Mouse (Mus musculus): ENCODE data around the gene Eid3. TPM values are rescaled to one million over a fixed set of nuclear protein-coding genes. Genes with fewer than 3 reads are reported as not detected.

The Eid3 gene
- total and polyA plus RNA-seq, 3 experiments: 0.07 to 3.0 (median 0.97) TPM

DNA sequence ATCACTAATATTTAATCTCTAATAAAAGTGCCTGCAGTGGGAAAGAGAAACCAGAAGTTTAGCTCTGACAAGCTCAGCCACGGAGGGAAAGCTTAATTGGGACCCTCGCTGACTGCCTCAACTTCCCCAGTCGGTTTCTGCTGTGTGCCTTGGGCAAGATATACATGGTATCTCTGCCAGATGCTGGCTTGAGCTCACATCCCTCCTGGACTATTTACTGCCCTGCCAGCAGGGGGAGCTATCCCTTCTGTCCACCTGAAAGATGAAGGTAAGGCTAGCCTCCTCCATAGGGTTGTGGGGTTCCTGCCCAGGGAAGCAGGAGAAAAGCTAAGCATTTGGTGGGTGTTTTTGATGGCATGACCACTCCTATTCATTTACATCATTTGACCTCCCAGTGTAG lies 43.8 kb downstream of the Eid3 start:
- DNase-seq: peak; percentile 45

DNA sequence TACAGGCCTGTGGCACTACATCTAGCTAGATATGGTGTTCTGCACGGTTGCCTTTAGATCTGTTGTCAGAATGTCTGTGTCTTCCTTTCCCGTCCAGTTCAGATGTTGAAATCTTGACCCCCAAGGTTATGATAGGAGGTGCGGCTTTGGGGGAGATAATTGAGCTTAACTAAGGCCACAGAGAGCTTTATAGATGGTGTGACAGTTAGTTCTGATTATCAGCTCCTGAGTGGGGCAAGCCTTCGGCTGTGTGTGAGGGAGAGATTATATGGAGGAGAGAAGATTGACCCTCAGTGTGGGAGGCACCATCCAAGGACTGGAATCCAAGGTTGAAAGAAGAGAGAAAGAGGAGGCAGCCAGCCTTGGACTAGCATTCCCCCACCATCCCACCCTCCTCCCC lies 46.8 kb downstream of the Eid3 start:
- no peak for DNase-seq

DNA sequence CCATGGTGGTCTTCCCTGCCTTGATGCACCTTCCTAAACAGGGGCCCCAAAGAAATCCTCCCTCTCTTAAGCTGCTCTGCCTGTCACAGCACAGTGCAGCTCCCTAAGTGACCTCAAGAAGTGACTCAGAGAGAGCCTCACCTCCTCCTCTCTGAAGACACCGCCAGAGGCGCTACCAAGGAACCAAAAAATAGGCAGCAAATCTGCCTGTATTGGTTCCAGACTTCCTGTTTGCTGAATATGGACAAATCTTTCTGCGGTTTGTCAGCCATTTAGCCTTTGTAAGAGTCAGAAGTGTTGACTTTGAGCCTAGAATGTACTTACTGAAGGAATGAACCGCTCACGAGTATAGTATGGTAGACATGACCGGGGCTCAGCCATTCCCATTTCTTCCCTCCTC lies 47.3 kb downstream of the Eid3 start:
- no peak for DNase-seq

Other genes starting within 250 kb of the Eid3 start
- 10 to 100 TPM; 19.8 to 31.3 TPM for gene 1190007I07Rik, start 243.4 kb upstream of the Eid3 start, total RNA-seq (2021)
- 70.7 and 83.9 TPM in 2 replicates for gene 1190007I07Rik, start 243.4 kb upstream of the Eid3 start, polyA plus RNA-seq (2012; rRNA removed)
- 10 to 100 TPM; 20.8 to 25.1 TPM for gene Tdg, start 236.8 kb upstream of the Eid3 start, total RNA-seq (2021)
- 7.0 and 11.6 TPM in 2 replicates for gene Tdg, start 236.8 kb upstream of the Eid3 start, polyA plus RNA-seq (2012; rRNA removed)
- 1 to 10 TPM; 1.4 to 3.1 TPM for gene Glt8d2, start 176.0 kb upstream of the Eid3 start, total RNA-seq (2021)
- 0.32 and 0.76 TPM in 2 replicates for gene Glt8d2, start 176.0 kb upstream of the Eid3 start, polyA plus RNA-seq (2012; rRNA removed)
- 10 to 100 TPM; 27.8 to 30.4 TPM for gene Hcfc2, start 170.5 kb upstream of the Eid3 start, total RNA-seq (2021)
- gene Hcfc2, start 170.5 kb upstream of the Eid3 start, polyA plus RNA-seq (2012; rRNA removed): 3.2 and 4.7 TPM in 2 replicates
- gene Nfyb, start 102.5 kb upstream of the Eid3 start, total RNA-seq (2021): 10 to 100 TPM; 15.2 to 19.8 TPM
- gene Nfyb, start 102.5 kb upstream of the Eid3 start, polyA plus RNA-seq (2012; rRNA removed): 1.9 and 5.1 TPM in 2 replicates
- gene Txnrd1, start 32.7 kb upstream of the Eid3 start, total RNA-seq (2021): 100 to 1,000 TPM in 1 of 2 experiments, 10 to 100 TPM in 1; 88.6 to 113 TPM
- gene Txnrd1, start 32.7 kb upstream of the Eid3 start, polyA plus RNA-seq (2012; rRNA removed): 27.3 and 34.4 TPM in 2 replicates
- 10 to 100 TPM; 40.3 to 70.3 TPM for gene Chst11, start 118.9 kb downstream of the Eid3 start, total RNA-seq (2021)
- 35.2 and 40.2 TPM in 2 replicates for gene Chst11, start 118.9 kb downstream of the Eid3 start, polyA plus RNA-seq (2012; rRNA removed)